Mouse (Mus musculus): ENCODE measurements around the gene Ror1. TPM values are rescaled to one million over a fixed set of nuclear protein-coding genes. Genes with fewer than 3 reads are reported as not detected.

Ror1 gene
- polyA plus RNA-seq, 1 experiment from 2014 or later = 11.5 TPM

- Histone ChIP-seq H3K4me1 (replicated peaks) (peaks cover 37% of the 10 kb centered on the region), H3K4me3 (replicated peaks) (no peak overlapping the region), H3K4me2 (no peak overlapping the region), H3K27ac (no peak overlapping the region), H3K9ac (replicated peaks) (no peak overlapping the region), H3K36me3 (no peaks in the 10 kb centered on the region), H3K27me3 (no peaks in the 10 kb centered on the region), H3K9me3 (no peaks in the 10 kb centered on the region)
- no peak for ATAC-seq (ENCODE audit: insufficient number of reproducible peaks, insufficient read depth, low FRiP score, low TSS enrichment, low read depth)
- WGBS = 86% methylated on average over 7 of the region's 7 CpGs
Measured at GRCm38 (mm10) chr4:100165790-100166189, 70.2 kb downstream of the Ror1 start.

DNA sequence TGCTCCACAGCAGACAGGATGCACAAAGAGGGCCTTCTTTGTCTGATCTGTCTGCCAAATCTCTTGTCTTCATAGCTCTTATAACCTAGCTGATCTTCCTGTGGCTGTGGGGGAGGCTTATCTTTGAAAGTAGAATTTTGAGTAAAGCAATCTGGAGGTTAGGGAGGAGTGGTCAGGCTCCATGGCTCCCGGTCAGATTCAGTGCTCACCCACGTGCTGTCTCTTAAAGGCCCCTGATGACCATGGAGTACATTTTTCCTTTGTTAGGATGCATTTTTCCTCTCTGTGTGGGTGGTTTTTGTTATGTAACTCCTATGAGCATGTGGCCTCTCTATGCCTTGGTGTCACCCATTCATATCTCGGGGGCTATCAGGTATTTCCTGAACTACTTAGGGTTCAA is 71.3 kb downstream of the Ror1 start:
- Histone ChIP-seq H3K9me3 (no peaks in the 10 kb centered on the region), H3K36me3 (no peaks in the 10 kb centered on the region), H3K27me3 (no peaks in the 10 kb centered on the region), H3K27ac (no peak overlapping the region), H3K4me1 (replicated peaks) (peaks cover 48% of the 10 kb centered on the region), H3K4me2 (no peak overlapping the region), H3K9ac (replicated peaks) (no peak overlapping the region), H3K4me3 (replicated peaks) (no peak overlapping the region)
- 72% methylated on average over 3 of the region's 3 CpGs for WGBS
- no peak for ATAC-seq (ENCODE audit: insufficient number of reproducible peaks, insufficient read depth, low FRiP score, low TSS enrichment, low read depth)

DNA sequence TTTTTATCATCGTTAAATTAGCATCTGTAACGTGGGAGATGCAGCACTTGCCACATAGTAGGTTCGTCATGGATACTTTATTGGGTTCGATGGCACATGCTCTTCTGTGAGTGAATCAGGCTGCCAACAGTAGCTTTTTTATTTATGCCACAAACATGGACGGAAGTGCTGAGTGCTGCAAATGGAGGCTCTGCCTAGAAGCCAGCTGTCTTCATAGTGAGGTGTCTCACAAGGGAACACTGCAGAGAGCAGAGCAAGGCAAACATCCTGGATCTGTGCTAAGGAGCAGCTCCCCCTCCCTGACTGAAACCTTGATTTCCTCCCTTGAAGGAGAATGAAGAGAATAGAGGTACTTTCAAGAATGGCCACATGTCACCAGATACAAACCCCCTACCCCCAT is 74.1 kb downstream of the Ror1 start:
- Histone ChIP-seq H3K27ac (peak overlapping the region; percentile 50), H3K4me3 (replicated peaks) (no peak overlapping the region), H3K36me3 (no peaks in the 10 kb centered on the region), H3K27me3 (no peaks in the 10 kb centered on the region), H3K9ac (replicated peaks) (no peak overlapping the region), H3K4me1 (replicated peaks) (peaks cover 53% of the 10 kb centered on the region), H3K4me2 (peak overlapping the region; percentile 45), H3K9me3 (no peaks in the 10 kb centered on the region)
- ATAC-seq (ENCODE audit: insufficient number of reproducible peaks, insufficient read depth, low FRiP score, low TSS enrichment, low read depth) = 0 out of 2 replicates have a peak, but pooled peaks have one; percentile 17
- 56% methylated on average over 5 of the region's 5 CpGs for WGBS

GRCm38 (mm10) chr4:100170161-100170650 is 74.6 kb downstream of the Ror1 start:
- Histone ChIP-seq H3K27me3 (no peaks in the 10 kb centered on the region), H3K4me2 (peak overlapping the region; percentile 45), H3K36me3 (no peaks in the 10 kb centered on the region), H3K9me3 (no peaks in the 10 kb centered on the region), H3K4me3 (replicated peaks) (no peak overlapping the region), H3K4me1 (replicated peaks) (peaks cover 53% of the 10 kb centered on the region), H3K9ac (replicated peaks) (no peak overlapping the region), H3K27ac (peak overlapping the region; percentile 50; the same call in 1 of the 2 replicates)
- no peak for ATAC-seq (ENCODE audit: insufficient number of reproducible peaks, insufficient read depth, low FRiP score, low TSS enrichment, low read depth)
- 26% methylated on average over 14 of the region's 14 CpGs for WGBS

DNA sequence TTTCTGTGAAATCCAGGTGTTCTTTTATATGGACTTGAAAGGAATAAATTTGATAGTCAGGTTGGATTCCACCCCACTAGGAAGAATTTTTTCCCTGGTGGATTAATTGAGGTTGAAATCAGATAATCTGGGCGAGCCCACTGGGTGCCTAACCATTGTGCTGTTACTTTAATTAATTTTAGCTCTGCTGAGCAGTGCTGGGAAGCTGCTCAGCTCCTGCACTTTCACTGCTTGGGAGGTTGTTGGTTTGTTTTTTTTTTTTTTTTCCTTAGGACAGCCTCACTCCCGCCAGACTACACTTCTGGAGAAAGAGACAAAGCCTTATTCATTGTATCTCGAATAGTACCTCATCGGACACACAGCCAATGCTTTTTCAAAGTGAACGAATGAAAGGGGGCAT is 75.2 kb downstream of the Ror1 start:
- no peaks in the 10 kb centered on the region for H3K36me3 ChIP-seq
- no peak for ATAC-seq (ENCODE audit: insufficient number of reproducible peaks, insufficient read depth, low FRiP score, low TSS enrichment, low read depth)
- H3K9ac ChIP-seq (replicated peaks) = no peak overlapping the region
- WGBS = 29% methylated on average over 5 of the region's 5 CpGs
- peak overlapping the region; percentile 45 for H3K4me2 ChIP-seq
- peak overlapping the region; percentile 70 for H3K27ac ChIP-seq
- H3K4me1 ChIP-seq (replicated peaks) = peaks cover 52% of the 10 kb centered on the region
- H3K4me3 ChIP-seq (replicated peaks) = no peak overlapping the region
- no peaks in the 10 kb centered on the region for H3K27me3 ChIP-seq
- H3K9me3 ChIP-seq = no peaks in the 10 kb centered on the region

DNA sequence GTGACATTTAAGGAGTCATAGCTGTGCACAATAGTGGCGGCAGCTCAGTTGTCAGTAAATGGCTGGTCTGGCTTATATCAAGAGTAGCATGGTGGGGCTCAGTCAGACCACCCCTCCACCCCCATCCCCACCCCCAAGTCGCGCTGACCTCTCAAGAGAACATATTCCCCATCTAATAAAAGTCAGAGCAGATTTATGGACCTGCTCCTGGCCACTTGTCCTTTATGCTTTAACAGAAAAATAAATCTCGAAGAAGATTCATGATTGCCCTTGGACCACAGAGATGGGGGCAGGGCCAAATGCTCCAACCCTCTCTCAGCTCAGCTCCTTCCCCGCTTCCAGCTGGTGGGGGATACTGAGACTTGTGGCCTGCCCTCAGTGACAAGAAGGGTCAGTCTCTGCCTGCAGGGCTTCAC is 75.9 kb downstream of the Ror1 start:
- H3K4me2 ChIP-seq = peak overlapping the region; percentile 33
- peaks cover 46% of the 10 kb centered on the region for H3K4me1 ChIP-seq (replicated peaks)
- no peaks in the 10 kb centered on the region for H3K36me3 ChIP-seq
- ATAC-seq (ENCODE audit: insufficient number of reproducible peaks, insufficient read depth, low FRiP score, low TSS enrichment, low read depth) = 0 out of 2 replicates have a peak, but pooled peaks have one; percentile 52
- WGBS = 10% methylated on average over 5 of the region's 5 CpGs
- no peak overlapping the region for H3K4me3 ChIP-seq (replicated peaks)
- H3K9me3 ChIP-seq = no peaks in the 10 kb centered on the region
- peak overlapping the region; percentile 70; the same call in 1 of the 2 replicates for H3K27ac ChIP-seq
- H3K9ac ChIP-seq (replicated peaks) = no peak overlapping the region
- no peaks in the 10 kb centered on the region for H3K27me3 ChIP-seq

GRCm38 (mm10) chr4:100175594-100175993 is 80.0 kb downstream of the Ror1 start:
- H3K4me1 ChIP-seq (replicated peaks) = peaks cover 30% of the 10 kb centered on the region
- no peaks in the 10 kb centered on the region for H3K9me3 ChIP-seq
- H3K36me3 ChIP-seq = no peaks in the 10 kb centered on the region
- H3K4me2 ChIP-seq = no peak overlapping the region
- ATAC-seq (ENCODE audit: insufficient number of reproducible peaks, insufficient read depth, low FRiP score, low TSS enrichment, low read depth) = no peak
- no peaks in the 10 kb centered on the region for H3K27me3 ChIP-seq
- 86% methylated on average over 7 of the region's 7 CpGs for WGBS
- no peak overlapping the region for H3K4me3 ChIP-seq (replicated peaks)
- no peak overlapping the region for H3K27ac ChIP-seq
- H3K9ac ChIP-seq (replicated peaks) = no peak overlapping the region

- no peak overlapping the region for H3K4me3 ChIP-seq (replicated peaks)
- H3K4me2 ChIP-seq = no peak overlapping the region
- peaks cover 18% of the 10 kb centered on the region for H3K4me1 ChIP-seq (replicated peaks)
- no peak for ATAC-seq (ENCODE audit: insufficient number of reproducible peaks, insufficient read depth, low FRiP score, low TSS enrichment, low read depth)
- WGBS = 84% methylated on average over 3 of the region's 3 CpGs
- no peaks in the 10 kb centered on the region for H3K36me3 ChIP-seq
- no peak overlapping the region for H3K9ac ChIP-seq (replicated peaks)
- no peaks in the 10 kb centered on the region for H3K9me3 ChIP-seq
- no peak overlapping the region for H3K27ac ChIP-seq
- H3K27me3 ChIP-seq = no peaks in the 10 kb centered on the region
Measured at GRCm38 (mm10) chr4:100178316-100178715, 82.7 kb downstream of the Ror1 start.

DNA sequence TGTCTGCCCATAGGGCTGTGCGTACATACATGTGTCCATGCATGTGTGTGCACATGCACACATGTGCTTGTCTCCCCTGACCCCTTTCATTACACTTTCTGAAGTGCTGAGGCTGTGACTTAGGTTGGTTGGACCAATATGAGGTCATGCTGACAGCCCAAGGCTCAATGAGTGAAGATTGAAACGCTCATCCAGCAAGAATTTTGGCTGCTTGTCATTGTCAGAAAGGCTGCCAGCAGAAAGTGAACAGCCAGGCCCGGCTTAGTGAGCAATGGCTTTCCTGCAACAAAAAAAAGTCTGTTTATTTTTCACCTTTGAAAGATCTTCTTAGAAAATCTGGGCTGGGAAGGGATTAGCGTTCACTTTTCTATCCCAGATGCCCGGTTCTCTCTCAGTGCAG is 86.1 kb downstream of the Ror1 start:
- no peak for ATAC-seq (ENCODE audit: insufficient number of reproducible peaks, insufficient read depth, low FRiP score, low TSS enrichment, low read depth)
- WGBS = 72% methylated on average over 5 of the region's 5 CpGs
- no peak overlapping the region for H3K27ac ChIP-seq
- H3K27me3 ChIP-seq = no peaks in the 10 kb centered on the region
- H3K4me1 ChIP-seq (replicated peaks) = peaks cover 18% of the 10 kb centered on the region
- H3K9me3 ChIP-seq = no peaks in the 10 kb centered on the region
- no peaks in the 10 kb centered on the region for H3K36me3 ChIP-seq
- no peak overlapping the region for H3K4me3 ChIP-seq (replicated peaks)
- H3K4me2 ChIP-seq = no peak overlapping the region
- no peak overlapping the region for H3K9ac ChIP-seq (replicated peaks)

DNA sequence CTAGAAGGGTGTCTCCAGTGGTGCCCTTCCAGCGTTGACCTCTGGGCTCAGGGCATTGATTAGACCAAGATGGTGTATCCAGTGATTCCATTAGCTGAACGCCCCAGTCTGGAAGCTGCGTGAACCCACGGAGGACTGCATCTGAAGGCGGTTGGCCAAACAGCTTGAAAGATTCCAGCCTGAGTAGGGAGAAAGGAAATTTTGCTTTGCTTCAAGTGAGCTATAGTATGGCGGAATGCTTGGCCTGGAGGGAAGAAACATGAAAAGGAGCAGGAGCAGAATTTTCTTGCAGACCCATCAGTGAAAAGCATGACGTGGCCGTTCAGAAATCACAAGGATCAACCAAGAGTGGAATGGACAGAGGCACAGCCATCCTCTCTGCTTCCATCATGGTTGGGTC is 91.2 kb downstream of the Ror1 start:
- H3K9me3 ChIP-seq = no peaks in the 10 kb centered on the region
- H3K36me3 ChIP-seq = no peaks in the 10 kb centered on the region
- peaks cover 14% of the 10 kb centered on the region for H3K4me1 ChIP-seq (replicated peaks)
- no peak overlapping the region for H3K27ac ChIP-seq
- ATAC-seq (ENCODE audit: insufficient number of reproducible peaks, insufficient read depth, low FRiP score, low TSS enrichment, low read depth) = no peak
- H3K9ac ChIP-seq (replicated peaks) = no peak overlapping the region
- no peaks in the 10 kb centered on the region for H3K27me3 ChIP-seq
- H3K4me2 ChIP-seq = no peak overlapping the region
- 80% methylated on average over 8 of the region's 8 CpGs for WGBS
- H3K4me3 ChIP-seq (replicated peaks) = no peak overlapping the region

GRCm38 (mm10) chr4:100187563-100188200 is 92.1 kb downstream of the Ror1 start:
- H3K9ac ChIP-seq (replicated peaks) = no peak overlapping the region
- H3K9me3 ChIP-seq = no peaks in the 10 kb centered on the region
- H3K27ac ChIP-seq = no peak overlapping the region
- H3K27me3 ChIP-seq = no peaks in the 10 kb centered on the region
- 63% methylated on average over 6 of the region's 6 CpGs for WGBS
- H3K4me1 ChIP-seq (replicated peaks) = peaks cover 13% of the 10 kb centered on the region
- no peak overlapping the region for H3K4me3 ChIP-seq (replicated peaks)
- no peaks in the 10 kb centered on the region for H3K36me3 ChIP-seq
- no peak for ATAC-seq (ENCODE audit: insufficient number of reproducible peaks, insufficient read depth, low FRiP score, low TSS enrichment, low read depth)
- H3K4me2 ChIP-seq = no peak overlapping the region

DNA sequence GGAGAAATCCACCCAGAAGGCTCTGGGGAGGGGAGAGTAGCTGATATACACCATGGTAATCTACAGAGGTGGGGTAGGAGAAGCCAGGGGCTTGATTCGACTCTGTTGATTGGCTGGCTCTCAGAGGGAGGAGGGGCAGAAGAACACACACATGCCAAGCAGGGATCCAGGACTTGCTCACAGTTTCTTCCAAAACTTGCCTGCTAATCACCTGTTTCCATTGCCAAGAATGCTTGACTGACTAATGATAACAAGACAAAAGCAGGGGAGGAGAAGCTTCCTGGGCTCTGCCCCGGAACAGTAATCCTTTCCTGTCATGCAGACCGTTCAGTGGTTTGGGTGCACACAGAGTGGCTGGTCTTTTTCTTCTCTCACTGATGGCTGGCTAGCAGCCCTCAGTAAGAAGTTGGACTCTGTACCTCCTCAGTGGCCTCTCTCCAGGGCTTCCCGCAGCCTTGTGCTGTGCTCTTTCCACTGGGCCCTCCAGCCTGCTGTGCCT is 92.7 kb downstream of the Ror1 start:
- ATAC-seq (ENCODE audit: insufficient number of reproducible peaks, insufficient read depth, low FRiP score, low TSS enrichment, low read depth) = no peak
- H3K9me3 ChIP-seq = no peaks in the 10 kb centered on the region
- no peaks in the 10 kb centered on the region for H3K36me3 ChIP-seq
- peaks cover 13% of the 10 kb centered on the region for H3K4me1 ChIP-seq (replicated peaks)
- no peaks in the 10 kb centered on the region for H3K27me3 ChIP-seq
- no peak overlapping the region for H3K4me2 ChIP-seq
- WGBS = 45% methylated on average over 4 of the region's 4 CpGs
- no peak overlapping the region for H3K4me3 ChIP-seq (replicated peaks)
- no peak overlapping the region for H3K27ac ChIP-seq
- H3K9ac ChIP-seq (replicated peaks) = no peak overlapping the region
